Mouse (Mus musculus) liver, adult 2 months (tissue): ENCODE measurements around the gene Ltbp3.

Experiments
- CTCF ChIP-seq: fragments of 200-500 bp; IDR thresholded peaks from 2 replicates; pipeline ENCODE4 v1.5.1; 2011; ENCODE audit warnings: low read depth, low read length, control low read depth
- POLR2A ChIP-seq: fragments of 200-500 bp; IDR thresholded peaks from 2 replicates; pipeline ENCODE4 v1.6.1; 2011; ENCODE audit warnings: low read length, control low read depth; ENCODE audit not compliant: insufficient read depth; ENCODE audit errors: extremely low read depth

- no peak for TF ChIP-seq POLR2A
- no peak for TF ChIP-seq CTCF
These were observed 41.4 kb downstream of the Ltbp3 start for GRCm38 (mm10) chr19:5782121-5782520.
